Mouse (Mus musculus) kidney, embryonic 14.5 days (tissue): ENCODE data around the gene Ap2a2. TPM values are rescaled to one million over a fixed set of nuclear protein-coding genes. Genes with fewer than 3 reads are reported as not detected.

Experiments
- ATAC-seq: fragments of 200-750 bp; cut with Nextera tagmentation; 2 replicates; pipeline ENCODE4 v1.8.0; 2017; ENCODE audit warnings: moderate number of reproducible peaks, mild to moderate bottlenecking, moderate TSS enrichment, moderate library complexity; ENCODE audit not compliant: low FRiP score, low TSS enrichment
- H3K27ac ChIP-seq: fragments of 300-500 bp; sonication (generic); 2 replicates; pipeline ENCODE4 v1.5.1; 2014; ENCODE audit warnings: low read depth, mild to moderate bottlenecking, low read length, moderate library complexity, mixed read lengths
- H3K27me3 ChIP-seq: fragments of 300-500 bp; sonication (generic); 2 replicates; pipeline ENCODE4 v1.6.1; 2014; ENCODE audit warnings: mild to moderate bottlenecking, low read length; ENCODE audit not compliant: control insufficient read depth, insufficient read depth
- H3K36me3 ChIP-seq: fragments of 300-500 bp; sonication (generic); 2 replicates; pipeline ENCODE4 v1.6.1; 2014; ENCODE audit warnings: low read length, mixed read lengths; ENCODE audit not compliant: control insufficient read depth, insufficient read depth
- H3K4me1 ChIP-seq: fragments of 300-500 bp; sonication (generic); 2 replicates; pipeline ENCODE4 v1.6.1; 2014; ENCODE audit warnings: low read length, mixed read lengths; ENCODE audit not compliant: control insufficient read depth, insufficient read depth
- H3K4me2 ChIP-seq: fragments of 300-500 bp; sonication (generic); replicated peaks from 2 replicates; pipeline ENCODE4 v1.6.1; 2014; ENCODE audit warnings: low read depth, mild to moderate bottlenecking, low read length
- H3K4me3 ChIP-seq: fragments of 300-500 bp; sonication (generic); 2 replicates; pipeline ENCODE4 v1.5.1; 2014; ENCODE audit warnings: mild to moderate bottlenecking, low read length
- H3K9ac ChIP-seq: fragments of 300-500 bp; sonication (generic); 2 replicates; pipeline ENCODE4 v1.6.1; 2014; ENCODE audit warnings: low read depth, mild to moderate bottlenecking, low read length, moderate library complexity
- H3K9me3 ChIP-seq: fragments of 300-500 bp; sonication (generic); 2 replicates; pipeline ENCODE4 v1.6.1; 2016; ENCODE audit warnings: low read length; ENCODE audit not compliant: control insufficient read depth
- WGBS: fragments of 180-500 bp; shearing (Covaris S2); extraction: QIAGEN DNeasy Blood & Tissue Kit; methylation state at CpG from one replicate; pipeline ENCODE4 v1.1.7; 2014; 5-methylcytosine and 5-hydroxymethylcytosine counted together
- polyA plus RNA-seq: library from polyadenylated mRNA; unstranded; fragments of >200 nt; fragmentation: Nextera tagmentation; extraction: Ambion mirVana; gene quantifications from 2 replicates; pipeline ENCODE4 v1.2.1, GENCODE M21; 2014

The Ap2a2 gene
- polyA plus RNA-seq, 1 experiment from 2014 or later: 76.3 TPM

DNA sequence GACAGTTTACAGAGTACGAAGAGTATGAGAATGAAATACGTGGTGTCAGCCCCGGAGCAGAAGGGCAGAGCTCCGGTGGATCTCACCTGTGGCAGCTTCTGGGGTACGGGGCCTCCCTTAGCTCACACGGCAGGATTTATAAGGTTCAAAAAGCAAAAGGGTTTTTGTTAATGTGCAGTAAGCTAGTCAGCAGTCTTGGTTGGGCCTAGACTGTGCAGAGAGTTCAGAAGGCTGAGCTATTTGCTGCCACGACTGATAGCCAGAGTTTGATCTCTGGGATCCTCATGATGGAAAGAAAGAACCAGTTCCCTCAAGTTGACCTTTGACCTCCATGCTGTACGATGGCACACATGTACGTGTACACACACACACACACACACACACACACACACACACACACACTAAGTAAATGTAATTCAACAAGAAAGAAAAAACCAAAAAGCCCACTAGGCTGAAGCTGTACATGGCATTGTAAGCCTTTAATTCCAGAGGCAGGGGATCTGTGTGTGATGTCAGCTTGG, 7.4 kb downstream of the Ap2a2 start:
- Histone ChIP-seq H3K4me1 (peaks cover 4% of the 10 kb centered on the region; the same call in 1 of the 2 replicates), H3K27me3 (no peaks in the 10 kb centered on the region), H3K36me3 (peaks cover 4% of the 10 kb centered on the region; the same call in 1 of the 2 replicates), H3K4me3 (no peak overlapping the region), H3K9ac (no peak overlapping the region), H3K27ac (no peak overlapping the region), H3K4me2 (no peak overlapping the region), H3K9me3 (no peaks in the 10 kb centered on the region)
- 74% methylated on average over 9 of the region's 9 CpGs for WGBS
- ATAC-seq: no peak

- no peaks in the 10 kb centered on the region for H3K4me1 ChIP-seq
- no peak for ATAC-seq
- no peaks in the 10 kb centered on the region for H3K9me3 ChIP-seq
- H3K36me3 ChIP-seq: peaks cover 4% of the 10 kb centered on the region; the same call in 1 of the 2 replicates
- no peak overlapping the region for H3K9ac ChIP-seq
- H3K4me3 ChIP-seq: no peak overlapping the region
- WGBS: 90% methylated on average over 3 of the region's 3 CpGs
- H3K27ac ChIP-seq: no peak overlapping the region
- no peak overlapping the region for H3K4me2 ChIP-seq
- H3K27me3 ChIP-seq: no peaks in the 10 kb centered on the region
Observed at GRCm38 (mm10) chr7:141569916-141570315, 7.9 kb downstream of the Ap2a2 start.

GRCm38 (mm10) chr7:141570625-141571295, 8.8 kb downstream of the Ap2a2 start:
- Histone ChIP-seq H3K27ac (no peak overlapping the region), H3K4me1 (no peaks in the 10 kb centered on the region), H3K9ac (no peak overlapping the region), H3K4me3 (no peak overlapping the region), H3K27me3 (no peaks in the 10 kb centered on the region), H3K36me3 (peaks cover under 1% of the 10 kb centered on the region; the same call in 1 of the 2 replicates), H3K4me2 (no peak overlapping the region), H3K9me3 (no peaks in the 10 kb centered on the region)
- 61% methylated on average over 4 of the region's 4 CpGs for WGBS
- no peak for ATAC-seq

DNA sequence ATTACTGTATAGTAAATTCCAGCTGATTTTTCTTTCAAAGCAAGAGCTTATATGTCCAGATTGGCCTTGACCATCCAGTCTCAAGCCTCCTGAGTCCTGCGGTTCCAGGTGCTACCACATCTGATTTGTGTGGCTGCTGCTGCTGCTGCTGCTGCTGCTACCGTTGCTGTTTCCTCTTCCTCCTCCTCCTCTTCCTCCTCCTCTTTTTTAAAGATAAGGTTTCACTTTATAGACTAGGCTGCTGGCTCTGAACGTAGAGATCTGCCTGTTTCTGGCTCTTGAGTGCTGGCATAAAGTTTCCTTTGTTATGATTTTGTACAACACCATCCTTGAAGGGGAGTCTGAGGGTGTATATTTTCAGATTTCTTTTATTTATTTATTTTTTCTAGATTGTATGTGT, 12.1 kb downstream of the Ap2a2 start:
- Histone ChIP-seq H3K27ac (no peak overlapping the region), H3K27me3 (no peaks in the 10 kb centered on the region), H3K9ac (no peak overlapping the region), H3K36me3 (no peaks in the 10 kb centered on the region), H3K9me3 (no peaks in the 10 kb centered on the region), H3K4me2 (no peak overlapping the region), H3K4me3 (no peak overlapping the region), H3K4me1 (0 out of 2 replicates have a peak, but pooled peaks cover 5% of the 10 kb centered on the region)
- no peak for ATAC-seq
- WGBS: 56% methylated on average over 3 of the region's 3 CpGs

GRCm38 (mm10) chr7:141575481-141575880, 13.5 kb downstream of the Ap2a2 start:
- Histone ChIP-seq H3K36me3 (no peaks in the 10 kb centered on the region), H3K27me3 (no peaks in the 10 kb centered on the region), H3K4me1 (0 out of 2 replicates have a peak, but pooled peaks cover 5% of the 10 kb centered on the region), H3K9ac (no peak overlapping the region), H3K9me3 (no peaks in the 10 kb centered on the region), H3K4me2 (no peak overlapping the region), H3K27ac (no peak overlapping the region), H3K4me3 (no peak overlapping the region)
- ATAC-seq: no peak
- 87% methylated on average over 3 of the region's 3 CpGs for WGBS

DNA sequence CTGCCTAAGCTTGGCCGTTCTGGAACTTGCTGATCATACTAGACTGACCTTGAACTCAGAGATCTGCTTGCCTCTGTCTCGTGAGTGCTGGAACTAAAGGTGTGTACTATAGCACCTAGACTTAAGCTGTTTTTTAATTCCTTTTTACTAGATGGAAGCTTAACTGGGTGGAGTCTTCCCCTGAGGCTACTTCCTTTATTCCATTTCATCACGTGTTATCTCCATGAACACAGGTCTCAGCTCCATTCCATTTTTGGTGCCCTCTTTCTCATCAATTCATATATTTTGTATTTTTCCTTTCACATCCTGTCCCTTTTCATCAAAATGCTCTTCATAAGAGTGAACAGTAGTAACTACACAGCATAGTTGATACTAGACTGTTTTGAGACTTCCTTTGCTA, 15.8 kb downstream of the Ap2a2 start:
- H3K4me3 ChIP-seq: no peak overlapping the region
- no peak overlapping the region for H3K9ac ChIP-seq
- no peaks in the 10 kb centered on the region for H3K36me3 ChIP-seq
- WGBS: 80% methylated on average over 3 of the region's 3 CpGs
- ATAC-seq: no peak
- no peak overlapping the region for H3K27ac ChIP-seq
- H3K4me2 ChIP-seq: no peak overlapping the region
- H3K4me1 ChIP-seq: 0 out of 2 replicates have a peak, but pooled peaks cover 5% of the 10 kb centered on the region
- H3K27me3 ChIP-seq: no peaks in the 10 kb centered on the region
- H3K9me3 ChIP-seq: no peaks in the 10 kb centered on the region

- Histone ChIP-seq H3K4me2 (no peak overlapping the region), H3K36me3 (no peaks in the 10 kb centered on the region), H3K27me3 (no peaks in the 10 kb centered on the region), H3K9ac (no peak overlapping the region), H3K9me3 (no peaks in the 10 kb centered on the region), H3K4me1 (0 out of 2 replicates have a peak, but pooled peaks cover 5% of the 10 kb centered on the region), H3K27ac (no peak overlapping the region), H3K4me3 (no peak overlapping the region)
- ATAC-seq: no peak
- 93% methylated on average over 1 of the region's 1 CpGs for WGBS
Observed at GRCm38 (mm10) chr7:141578511-141578910, 16.5 kb downstream of the Ap2a2 start.

DNA sequence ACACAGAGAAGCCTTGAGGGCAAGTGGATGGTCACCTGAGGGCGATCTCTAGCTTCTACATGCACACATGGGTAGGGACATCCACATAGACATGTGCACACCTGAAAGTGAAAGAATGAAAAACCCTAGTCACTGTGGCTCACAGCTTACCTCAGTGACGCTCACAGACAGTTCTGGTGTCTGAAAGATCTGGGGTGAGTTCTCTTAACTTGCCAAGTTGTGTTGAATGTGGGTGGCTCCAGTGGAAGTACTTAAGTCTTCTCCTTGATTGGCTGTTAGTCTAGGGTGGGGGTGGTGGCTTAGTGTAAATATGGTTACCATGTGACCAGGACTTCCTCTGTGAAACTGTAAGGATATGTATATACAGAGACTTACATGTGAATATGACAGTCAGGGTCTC, 17.0 kb downstream of the Ap2a2 start:
- Histone ChIP-seq H3K27me3 (no peaks in the 10 kb centered on the region), H3K9ac (no peak overlapping the region), H3K27ac (no peak overlapping the region), H3K4me2 (no peak overlapping the region), H3K9me3 (no peaks in the 10 kb centered on the region), H3K4me3 (no peak overlapping the region), H3K4me1 (0 out of 2 replicates have a peak, but pooled peaks cover 5% of the 10 kb centered on the region), H3K36me3 (no peaks in the 10 kb centered on the region)
- no peak for ATAC-seq
- 90% methylated on average over 2 of the region's 2 CpGs for WGBS

- H3K4me1 ChIP-seq: 0 out of 2 replicates have a peak, but pooled peaks cover 5% of the 10 kb centered on the region
- peak; percentile 74 for ATAC-seq
- no peaks in the 10 kb centered on the region for H3K27me3 ChIP-seq
- 66% methylated on average over 7 of the region's 7 CpGs for WGBS
- no peak overlapping the region for H3K4me3 ChIP-seq
- 0 out of 2 replicates have a peak, but pooled peaks cover 2% of the 10 kb centered on the region for H3K36me3 ChIP-seq
- H3K9me3 ChIP-seq: no peaks in the 10 kb centered on the region
- no peak overlapping the region for H3K4me2 ChIP-seq
- H3K27ac ChIP-seq: no peak overlapping the region
- H3K9ac ChIP-seq: no peak overlapping the region
Observed at GRCm38 (mm10) chr7:141581323-141581722, 19.4 kb downstream of the Ap2a2 start.
